Mouse (Mus musculus) limb, embryonic 15.5 days (tissue): ENCODE data around the gene Parp14. TPM values are rescaled to one million over a fixed set of nuclear protein-coding genes. Genes with fewer than 3 reads are reported as not detected.

Experiments
- ATAC-seq: fragments of 200-750 bp; cut with Nextera tagmentation; 2 replicates; pipeline ENCODE4 v1.8.0; 2017; ENCODE audit warnings: low read depth, moderate TSS enrichment; ENCODE audit not compliant: insufficient number of reproducible peaks, low FRiP score, low TSS enrichment
- H3K27ac ChIP-seq: fragments of 300-500 bp; sonication (generic); 2 replicates; pipeline ENCODE4 v1.5.1; 2015; ENCODE audit warnings: moderate library complexity, mild to moderate bottlenecking, inconsistent platforms
- H3K27me3 ChIP-seq: fragments of 300-500 bp; sonication (generic); 2 replicates; pipeline ENCODE4 v1.6.1; 2015; ENCODE audit warnings: inconsistent platforms
- H3K36me3 ChIP-seq: fragments of 300-500 bp; sonication (generic); 2 replicates; pipeline ENCODE4 v1.6.1; 2015; ENCODE audit warnings: inconsistent platforms
- H3K4me1 ChIP-seq: fragments of 300-500 bp; sonication (generic); 2 replicates; pipeline ENCODE4 v1.6.1; 2015; ENCODE audit warnings: inconsistent platforms
- H3K4me2 ChIP-seq: fragments of 300-500 bp; sonication (generic); 2 replicates; pipeline ENCODE4 v1.6.1; 2015; ENCODE audit warnings: mild to moderate bottlenecking, inconsistent platforms
- H3K4me3 ChIP-seq: fragments of 300-500 bp; sonication (generic); 2 replicates; pipeline ENCODE4 v1.5.1; 2015; ENCODE audit warnings: mild to moderate bottlenecking, inconsistent platforms
- H3K9ac ChIP-seq: fragments of 300-500 bp; sonication (generic); 2 replicates; pipeline ENCODE4 v1.6.1; 2015; ENCODE audit warnings: inconsistent platforms
- H3K9me3 ChIP-seq: fragments of 300-500 bp; sonication (generic); 2 replicates; pipeline ENCODE4 v1.6.1; 2016; ENCODE audit warnings: inconsistent platforms
- WGBS: fragments of 180-500 bp; shearing (Covaris S2); methylation state at CpG from one replicate; pipeline ENCODE4 v1.1.7; 2015; 5-methylcytosine and 5-hydroxymethylcytosine counted together
- polyA plus RNA-seq: library from polyadenylated mRNA; unstranded; fragments of >200 nt; fragmentation: Nextera tagmentation; extraction: Ambion mirVana; gene quantifications from 2 replicates; pipeline ENCODE4 v1.2.1, GENCODE M21; 2015

The Parp14 gene
- 0.98 and 1.2 TPM in 2 replicates for polyA plus RNA-seq

DNA sequence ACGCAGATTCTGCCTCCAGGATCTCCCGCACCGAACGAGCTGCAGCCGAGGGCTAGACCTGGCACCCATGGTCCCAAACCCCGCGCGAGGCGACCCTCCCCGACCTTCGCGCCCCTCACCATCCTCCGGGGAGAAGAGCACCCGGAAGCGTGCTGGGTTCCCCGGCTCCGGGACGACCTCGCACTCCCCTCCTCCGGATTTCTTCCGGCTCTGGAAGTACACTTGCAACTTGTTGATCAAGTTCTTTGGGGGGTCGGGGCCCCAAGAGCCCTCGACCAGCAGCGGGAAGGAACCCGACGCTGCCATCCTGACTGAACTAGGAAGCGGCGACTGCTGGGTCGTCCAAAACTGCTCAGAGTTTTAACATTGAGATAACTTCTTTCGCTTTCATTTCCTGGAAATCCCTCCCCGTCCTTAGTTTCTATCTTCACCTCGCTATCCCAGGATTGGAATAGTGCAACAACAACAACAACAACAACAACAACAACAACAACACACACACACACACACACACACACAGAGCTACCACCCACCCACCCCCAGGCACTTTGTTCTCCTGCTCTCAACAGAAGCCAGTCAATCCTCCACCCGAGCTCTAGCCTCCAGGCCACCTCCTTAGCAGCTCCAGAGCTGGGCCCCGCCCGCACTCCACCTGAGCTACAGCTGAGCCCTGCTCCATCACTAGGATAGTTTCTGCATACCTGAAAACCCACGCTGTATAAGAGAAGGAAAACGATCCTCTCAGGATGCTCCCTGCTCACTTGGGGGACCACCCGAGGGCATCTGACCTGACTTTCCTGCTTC is at the start of gene Parp14:
Parp14 (minus strand) TSS at position 497 of the 804 bp plus-strand sequence.
- ATAC-seq: no peak
- peaks cover 10% of the 10 kb centered on the region; the same call in 1 of the 2 replicates for H3K4me1 ChIP-seq
- H3K36me3 ChIP-seq: no peaks in the 10 kb centered on the region
- H3K9me3 ChIP-seq: no peaks in the 10 kb centered on the region
- peaks cover 15% of the 10 kb centered on the region for H3K27me3 ChIP-seq
- H3K27ac ChIP-seq: no peak within 1 kb of the TSS
- WGBS: 1% methylated on average over 35 of the region's 38 CpGs
- peak within 1 kb of the TSS; percentile 57 for H3K4me3 ChIP-seq
- H3K9ac ChIP-seq: peak within 1 kb of the TSS; percentile 58
- peak within 1 kb of the TSS; percentile 77 for H3K4me2 ChIP-seq

DNA sequence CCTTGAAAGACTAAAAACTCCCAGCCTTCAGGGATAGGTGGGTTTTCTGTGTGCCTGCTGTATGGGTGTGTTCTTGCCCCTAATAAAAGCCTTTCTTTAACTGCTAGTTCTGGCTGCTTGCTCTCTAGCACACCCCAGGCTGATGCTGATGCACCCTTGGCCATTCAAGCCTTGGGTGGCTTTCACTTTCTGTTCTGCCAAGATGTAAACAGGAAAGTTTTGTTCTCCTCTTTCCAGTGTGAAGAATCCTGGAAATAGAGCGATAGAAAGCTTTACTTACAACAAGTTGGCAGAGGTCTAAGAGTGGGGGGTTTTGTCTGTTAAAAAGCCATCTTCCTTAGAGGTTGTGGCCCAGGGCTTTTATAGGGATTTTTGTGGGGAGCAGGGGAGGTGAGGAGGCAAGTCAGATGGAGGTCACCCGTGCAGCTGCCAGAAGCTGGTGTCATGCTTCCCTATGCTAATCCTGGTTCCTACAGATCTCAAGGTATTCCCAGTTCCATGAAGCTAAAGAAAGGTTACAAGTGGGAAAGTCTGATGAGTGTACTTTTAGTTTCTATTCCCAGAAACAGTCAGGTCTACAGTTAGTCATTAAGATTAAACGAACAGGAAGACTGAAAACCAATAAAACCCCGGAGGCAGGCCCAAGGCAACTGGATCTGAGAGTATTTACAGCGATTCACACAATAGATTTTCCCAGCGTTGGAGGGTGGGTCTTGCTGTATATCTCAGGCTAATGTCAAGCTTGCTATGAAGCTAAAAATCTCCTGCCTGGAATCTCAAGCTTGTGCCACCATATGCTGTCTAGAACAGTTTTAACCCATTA is 47.6 kb upstream of the Parp14 start:
- 38% methylated on average over 6 of the region's 6 CpGs for WGBS
- Histone ChIP-seq H3K9me3 (no peaks in the 10 kb centered on the region), H3K4me3 (no peak overlapping the region), H3K27ac (no peak overlapping the region), H3K9ac (no peak overlapping the region), H3K4me2 (no peak overlapping the region), H3K27me3 (no peaks in the 10 kb centered on the region), H3K4me1 (no peaks in the 10 kb centered on the region; the same call in 1 of the 2 replicates), H3K36me3 (no peaks in the 10 kb centered on the region)
- ATAC-seq: no peak

- no peak overlapping the region for H3K4me3 ChIP-seq
- H3K4me1 ChIP-seq: no peaks in the 10 kb centered on the region; the same call in 1 of the 2 replicates
- no peaks in the 10 kb centered on the region for H3K9me3 ChIP-seq
- no peak overlapping the region for H3K4me2 ChIP-seq
- H3K36me3 ChIP-seq: no peaks in the 10 kb centered on the region
- H3K9ac ChIP-seq: no peak overlapping the region
- no peak overlapping the region for H3K27ac ChIP-seq
- 62% methylated on average over 5 of the region's 5 CpGs for WGBS
- H3K27me3 ChIP-seq: no peaks in the 10 kb centered on the region
- no peak for ATAC-seq
These were observed 43.0 kb upstream of the Parp14 start for GRCm38 (mm10) chr16:35914301-35914700.

DNA sequence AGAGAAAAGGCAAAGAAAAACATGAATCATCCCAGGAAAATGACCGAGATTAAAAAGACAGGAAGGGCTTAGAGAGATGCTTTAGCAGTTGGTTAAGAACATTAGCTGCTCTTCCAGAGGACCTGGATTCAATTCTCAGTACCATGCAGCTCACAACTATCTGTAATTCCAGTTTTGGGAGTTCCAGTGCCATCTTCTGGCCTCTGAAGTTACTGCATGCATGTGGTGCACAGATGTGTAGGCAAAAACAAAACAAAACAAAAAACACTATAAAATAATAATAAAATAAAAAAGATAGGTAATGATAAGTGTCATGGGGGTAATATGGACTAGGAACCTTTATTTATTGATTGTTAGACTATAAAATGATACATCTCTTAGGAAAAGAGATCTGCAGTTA is 42.2 kb upstream of the Parp14 start:
- no peak overlapping the region for H3K27ac ChIP-seq
- no peaks in the 10 kb centered on the region for H3K9me3 ChIP-seq
- no peaks in the 10 kb centered on the region for H3K27me3 ChIP-seq
- no peaks in the 10 kb centered on the region for H3K36me3 ChIP-seq
- 63% methylated on average over 1 of the region's 1 CpGs for WGBS
- no peak for ATAC-seq
- no peak overlapping the region for H3K4me3 ChIP-seq
- no peaks in the 10 kb centered on the region for H3K4me1 ChIP-seq
- H3K9ac ChIP-seq: no peak overlapping the region
- no peak overlapping the region for H3K4me2 ChIP-seq

- Histone ChIP-seq H3K4me2 (no peak overlapping the region), H3K27ac (no peak overlapping the region), H3K9ac (no peak overlapping the region), H3K4me1 (no peaks in the 10 kb centered on the region), H3K9me3 (no peaks in the 10 kb centered on the region), H3K4me3 (no peak overlapping the region), H3K27me3 (no peaks in the 10 kb centered on the region), H3K36me3 (no peaks in the 10 kb centered on the region)
- WGBS: 71% methylated on average over 3 of the region's 3 CpGs
- ATAC-seq: no peak
These were observed 40.1 kb upstream of the Parp14 start for GRCm38 (mm10) chr16:35911449-35911848.

- no peak overlapping the region for H3K4me2 ChIP-seq
- H3K4me3 ChIP-seq: no peak overlapping the region
- no peak overlapping the region for H3K9ac ChIP-seq
- H3K27me3 ChIP-seq: no peaks in the 10 kb centered on the region
- H3K4me1 ChIP-seq: no peaks in the 10 kb centered on the region
- 52% methylated on average over 4 of the region's 4 CpGs for WGBS
- H3K27ac ChIP-seq: no peak overlapping the region
- ATAC-seq: no peak
- H3K36me3 ChIP-seq: no peaks in the 10 kb centered on the region
- H3K9me3 ChIP-seq: no peaks in the 10 kb centered on the region
These were observed 36.3 kb upstream of the Parp14 start for GRCm38 (mm10) chr16:35907432-35908201.

GRCm38 (mm10) chr16:35906887-35907286 is 35.5 kb upstream of the Parp14 start:
- H3K27ac ChIP-seq: no peak overlapping the region
- no peaks in the 10 kb centered on the region for H3K9me3 ChIP-seq
- no peak overlapping the region for H3K4me2 ChIP-seq
- WGBS: 78% methylated on average over 7 of the region's 7 CpGs
- no peaks in the 10 kb centered on the region for H3K27me3 ChIP-seq
- no peaks in the 10 kb centered on the region for H3K4me1 ChIP-seq
- H3K36me3 ChIP-seq: no peaks in the 10 kb centered on the region
- no peak for ATAC-seq
- no peak overlapping the region for H3K9ac ChIP-seq
- H3K4me3 ChIP-seq: no peak overlapping the region

- no peak for ATAC-seq
- no peak overlapping the region for H3K27ac ChIP-seq
- H3K4me3 ChIP-seq: no peak overlapping the region
- no peaks in the 10 kb centered on the region for H3K27me3 ChIP-seq
- H3K4me1 ChIP-seq: no peaks in the 10 kb centered on the region
- 63% methylated on average over 6 of the region's 6 CpGs for WGBS
- H3K36me3 ChIP-seq: no peaks in the 10 kb centered on the region
- no peak overlapping the region for H3K4me2 ChIP-seq
- H3K9me3 ChIP-seq: no peaks in the 10 kb centered on the region
- no peak overlapping the region for H3K9ac ChIP-seq
These were observed 34.6 kb upstream of the Parp14 start for GRCm38 (mm10) chr16:35905819-35906485.

DNA sequence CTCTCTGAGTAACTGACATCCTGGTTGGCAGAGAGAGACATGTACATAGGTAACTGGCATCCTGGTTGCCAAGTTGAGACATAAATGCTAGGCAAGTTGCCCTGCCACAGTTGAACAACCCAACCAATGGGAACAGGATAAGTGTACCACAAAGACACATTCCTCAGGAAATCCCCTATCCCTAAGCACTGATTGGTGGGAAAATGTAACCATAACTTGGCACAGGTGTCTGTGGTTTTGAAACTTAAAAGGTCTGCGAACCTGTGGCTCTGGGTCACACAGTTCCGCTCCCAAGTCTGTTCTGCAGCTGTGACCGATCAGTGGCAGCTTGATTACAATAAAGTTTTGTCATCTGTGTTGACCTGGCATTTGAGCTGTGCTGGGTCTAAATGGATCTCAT is 34.0 kb upstream of the Parp14 start:
- Histone ChIP-seq H3K9me3 (no peaks in the 10 kb centered on the region), H3K4me2 (no peak overlapping the region), H3K4me3 (no peak overlapping the region), H3K36me3 (no peaks in the 10 kb centered on the region), H3K27ac (no peak overlapping the region), H3K27me3 (no peaks in the 10 kb centered on the region), H3K9ac (no peak overlapping the region), H3K4me1 (no peaks in the 10 kb centered on the region)
- 52% methylated on average over 3 of the region's 3 CpGs for WGBS
- ATAC-seq: no peak

GRCm38 (mm10) chr16:35904121-35904736 is 32.9 kb upstream of the Parp14 start:
- ATAC-seq: no peak
- no peaks in the 10 kb centered on the region for H3K27me3 ChIP-seq
- H3K4me2 ChIP-seq: no peak overlapping the region
- no peaks in the 10 kb centered on the region for H3K4me1 ChIP-seq
- H3K9me3 ChIP-seq: no peaks in the 10 kb centered on the region
- no peaks in the 10 kb centered on the region for H3K36me3 ChIP-seq
- no peak overlapping the region for H3K27ac ChIP-seq
- no peak overlapping the region for H3K9ac ChIP-seq
- H3K4me3 ChIP-seq: no peak overlapping the region
- WGBS: 77% methylated on average over 4 of the region's 4 CpGs

DNA sequence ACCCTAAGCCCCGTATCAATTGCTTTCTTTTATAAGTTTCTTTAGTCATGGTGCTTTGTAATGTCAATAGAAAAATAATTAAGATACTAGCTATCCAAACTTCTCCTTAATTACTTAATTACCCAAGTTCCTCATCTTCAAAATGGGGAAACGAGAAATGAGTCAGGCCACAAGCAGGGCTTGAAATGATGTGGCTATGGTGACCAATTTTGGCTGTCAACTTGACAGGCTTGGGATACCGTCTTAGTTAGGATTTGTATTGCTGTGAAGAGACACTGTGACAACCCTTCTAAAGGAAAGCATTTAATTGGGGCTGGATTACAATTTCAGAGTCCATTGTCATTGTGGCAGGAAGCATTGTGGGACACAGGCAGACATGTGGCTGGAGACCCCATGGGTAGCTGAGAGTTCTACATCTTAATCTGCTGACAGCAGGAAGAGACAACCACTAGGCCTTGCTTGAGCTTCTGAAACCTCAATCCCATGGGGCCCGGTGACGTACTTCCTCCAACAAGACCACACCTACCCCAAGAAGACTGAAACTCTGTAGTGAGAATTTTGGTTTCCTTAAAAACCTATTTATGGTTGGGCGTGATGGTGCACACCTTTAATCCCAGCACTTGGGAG is 31.8 kb upstream of the Parp14 start:
- no peak overlapping the region for H3K4me2 ChIP-seq
- no peaks in the 10 kb centered on the region for H3K4me1 ChIP-seq
- no peaks in the 10 kb centered on the region for H3K27me3 ChIP-seq
- no peak overlapping the region for H3K9ac ChIP-seq
- no peak overlapping the region for H3K27ac ChIP-seq
- no peaks in the 10 kb centered on the region for H3K36me3 ChIP-seq
- no peak overlapping the region for H3K4me3 ChIP-seq
- 84% methylated on average over 6 of the region's 6 CpGs for WGBS
- no peaks in the 10 kb centered on the region for H3K9me3 ChIP-seq
- no peak for ATAC-seq
